Mouse (Mus musculus) kidney, postnatal 0 days (tissue): ENCODE measurements at regions not wholly inside any gene's neighbourhood (a gene's known extent, or its start where the extent isn't known, plus 50 kb on each side); places are given as distances from the start of the nearest gene placed in this dataset.

ENCODE experiments used
- ATAC-seq: fragments of 200-750 bp; cut with Nextera tagmentation; replicated peaks from 2 replicates; pipeline ENCODE4 v1.8.0; 2017; ENCODE audit warnings: low read depth, moderate number of reproducible peaks, moderate TSS enrichment, moderate library complexity; ENCODE audit not compliant: low FRiP score
- DNase-seq: peaks from one replicate; pipeline ENCODE4 v3.0.0-alpha.2; 2016; ENCODE audit warnings: low spot score
- H3K27ac ChIP-seq: fragments of 300-500 bp; sonication (generic); 2 replicates; pipeline ENCODE4 v1.5.1; 2014; ENCODE audit warnings: mild to moderate bottlenecking
- H3K27me3 ChIP-seq: fragments of 300-500 bp; sonication (generic); 2 replicates; pipeline ENCODE4 v1.6.1; 2014; ENCODE audit warnings: low read length, mixed read lengths; ENCODE audit not compliant: insufficient read depth
- H3K36me3 ChIP-seq: fragments of 300-500 bp; sonication (generic); 2 replicates; pipeline ENCODE4 v1.6.1; 2014; ENCODE audit warnings: low read length, mixed read lengths; ENCODE audit not compliant: insufficient read depth
- H3K4me1 ChIP-seq: fragments of 300-500 bp; sonication (generic); replicated peaks from 2 replicates; pipeline ENCODE4 v1.6.1; 2014; ENCODE audit warnings: antibody characterized with exemption, low read length, mixed read lengths; ENCODE audit not compliant: insufficient read depth
- H3K4me2 ChIP-seq: fragments of 300-500 bp; sonication (generic); 2 replicates; pipeline ENCODE4 v1.6.1; 2014; ENCODE audit warnings: mild to moderate bottlenecking, low read length, moderate library complexity, mixed read lengths
- H3K4me3 ChIP-seq: fragments of 300-500 bp; sonication (generic); replicated peaks from 2 replicates; pipeline ENCODE4 v1.5.1; 2014; ENCODE audit warnings: low read depth, low read length
- H3K9ac ChIP-seq: fragments of 300-500 bp; sonication (generic); 2 replicates; pipeline ENCODE4 v1.6.1; 2014; ENCODE audit warnings: low read depth, low read length
- H3K9me3 ChIP-seq: fragments of 300-500 bp; sonication (generic); replicated peaks from 2 replicates; pipeline ENCODE4 v1.6.1; 2016; ENCODE audit warnings: low read length, inconsistent platforms, mixed read lengths
- CTCF ChIP-seq: IDR thresholded peaks from 2 replicates; pipeline ENCODE4 v1.5.1; 2016; ENCODE audit warnings: antibody characterized with exemption, low read depth, mild to moderate bottlenecking, moderate library complexity
- WGBS: fragments of 180-500 bp; shearing (Covaris S2); extraction: QIAGEN DNeasy Blood & Tissue Kit; methylation state at CpG from one replicate; pipeline ENCODE4 v1.1.7; 2014; 5-methylcytosine and 5-hydroxymethylcytosine counted together

GRCm38 (mm10) chr16:51759228-51759647 lies 271.8 kb upstream of the Cblb start:
- peak; percentile 14 for DNase-seq
- H3K4me2 ChIP-seq: no peak overlapping the region

DNA sequence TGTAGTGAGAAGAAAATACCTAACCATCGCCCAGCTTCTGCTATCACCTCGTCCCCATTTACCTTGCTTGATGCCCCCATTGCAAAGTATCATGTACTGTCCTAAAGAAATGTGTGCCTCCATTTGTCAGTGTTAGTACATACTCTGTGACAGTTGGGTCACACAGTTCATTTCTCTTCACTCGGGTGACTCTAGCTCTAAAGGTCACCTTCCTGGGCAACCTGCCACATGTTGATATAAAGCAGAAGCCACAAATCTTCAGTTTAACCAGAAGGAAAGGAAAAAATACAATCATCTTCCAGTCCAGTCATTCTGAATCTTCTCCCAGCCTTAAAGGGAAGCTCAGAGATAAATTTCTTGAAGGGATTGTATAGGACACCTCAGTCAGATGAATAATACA lies 263.5 kb upstream of the Cblb start:
- H3K27me3 ChIP-seq: no peaks in the 10 kb centered on the region
- no peaks in the 10 kb centered on the region for H3K4me1 ChIP-seq
- H3K9me3 ChIP-seq: no peaks in the 10 kb centered on the region
- no peak overlapping the region for H3K4me3 ChIP-seq
- no peak for TF ChIP-seq CTCF
- DNase-seq (peak; percentile 12), ATAC-seq (no peak; the same call in 1 of the 2 replicates)
- H3K27ac ChIP-seq: no peak overlapping the region
- no peak overlapping the region for H3K4me2 ChIP-seq
- 32% methylated on average over 3 of the region's 3 CpGs for WGBS
- H3K36me3 ChIP-seq: no peaks in the 10 kb centered on the region
- H3K9ac ChIP-seq: no peak overlapping the region

More at GRCm38 (mm10) chr16:51759228-51759647, 271.8 kb upstream of the Cblb start:
- Histone ChIP-seq H3K36me3 (no peaks in the 10 kb centered on the region), H3K27me3 (no peaks in the 10 kb centered on the region), H3K9me3 (no peaks in the 10 kb centered on the region), H3K9ac (no peak overlapping the region), H3K27ac (no peak overlapping the region), H3K4me3 (no peak overlapping the region), H3K4me1 (no peaks in the 10 kb centered on the region)
- no peak for TF ChIP-seq CTCF
- WGBS: 48% methylated on average over 4 of the region's 4 CpGs
- no peak for ATAC-seq

DNA sequence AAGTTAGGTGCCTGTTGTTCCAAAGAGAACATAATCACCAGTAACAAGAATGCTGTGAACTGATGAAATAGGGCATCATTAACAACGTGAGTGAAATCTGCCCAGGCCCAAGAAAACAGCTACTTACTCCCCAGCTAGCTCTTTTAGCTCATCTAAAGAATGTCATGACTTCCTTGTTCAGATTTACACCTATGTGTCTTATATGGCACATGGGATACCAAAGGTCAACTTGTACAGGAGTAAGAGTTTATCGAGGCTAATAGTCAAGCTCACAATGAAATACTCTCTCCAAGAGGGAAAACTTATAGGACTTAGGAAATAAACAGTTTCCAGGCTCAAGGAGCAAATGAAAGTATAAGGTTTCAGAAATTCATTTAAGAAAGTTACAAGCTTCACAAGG lies 252.1 kb upstream of the Cblb start:
- no peaks in the 10 kb centered on the region for H3K9me3 ChIP-seq
- 50% methylated on average over 2 of the region's 2 CpGs for WGBS
- TF ChIP-seq CTCF: no peak
- no peaks in the 10 kb centered on the region for H3K4me1 ChIP-seq
- no peaks in the 10 kb centered on the region for H3K27me3 ChIP-seq
- DNase-seq (no peak), ATAC-seq (no peak)
- no peak overlapping the region for H3K4me2 ChIP-seq
- H3K27ac ChIP-seq: no peak overlapping the region
- H3K36me3 ChIP-seq: no peaks in the 10 kb centered on the region
- H3K9ac ChIP-seq: no peak overlapping the region
- H3K4me3 ChIP-seq: no peak overlapping the region

DNA sequence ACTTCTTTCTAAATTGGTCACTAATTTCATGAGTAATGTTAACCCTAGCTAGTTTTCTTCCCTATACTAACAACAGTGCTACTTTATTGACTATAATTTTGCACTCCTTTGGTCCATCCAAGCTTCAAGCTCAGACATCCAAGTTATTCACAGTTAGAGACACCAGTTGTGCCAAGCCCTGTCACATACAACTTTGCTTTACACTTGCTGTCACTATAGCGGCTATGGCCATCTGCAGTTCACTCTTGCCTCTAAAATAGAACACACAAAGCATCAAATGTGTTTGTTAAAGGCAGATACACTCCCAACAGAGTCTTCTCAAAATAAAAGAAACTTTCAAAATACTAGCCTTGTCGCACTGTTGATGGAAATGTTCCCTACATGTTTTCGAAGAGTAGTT lies 236.0 kb upstream of the Cblb start:
- no peak overlapping the region for H3K4me2 ChIP-seq
- DNase-seq: no peak
- no peaks in the 10 kb centered on the region for H3K27me3 ChIP-seq
- no peaks in the 10 kb centered on the region for H3K9me3 ChIP-seq
- no peak overlapping the region for H3K4me3 ChIP-seq
- TF ChIP-seq CTCF: no peak
- 91% methylated on average over 3 of the region's 3 CpGs for WGBS
- no peak for ATAC-seq
- H3K27ac ChIP-seq: no peak overlapping the region
- H3K9ac ChIP-seq: no peak overlapping the region
- H3K36me3 ChIP-seq: no peaks in the 10 kb centered on the region
- H3K4me1 ChIP-seq: no peaks in the 10 kb centered on the region

DNA sequence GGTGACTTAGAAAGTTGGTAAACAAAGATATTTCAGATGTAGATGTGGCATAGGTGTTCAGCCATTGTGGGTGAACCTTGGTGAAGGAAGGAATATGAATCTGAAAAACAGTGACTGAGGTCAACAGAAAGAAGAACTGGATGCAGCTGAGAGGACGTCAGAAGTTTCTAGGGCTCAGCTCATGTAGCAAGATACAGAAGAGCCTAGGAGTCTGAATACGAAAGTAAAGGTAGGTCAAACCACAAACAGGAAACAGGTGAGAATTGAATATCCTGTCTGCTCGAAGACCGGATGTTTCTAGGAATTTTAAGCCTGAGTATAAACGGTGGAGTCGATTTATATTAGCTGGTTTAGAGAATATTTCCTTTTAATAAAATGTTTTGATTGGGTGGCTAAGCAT lies 223.7 kb upstream of the Cblb start:
- H3K4me1 ChIP-seq: no peaks in the 10 kb centered on the region
- ATAC-seq (no peak), DNase-seq (no peak)
- H3K9me3 ChIP-seq: no peaks in the 10 kb centered on the region
- H3K27me3 ChIP-seq: no peaks in the 10 kb centered on the region
- H3K9ac ChIP-seq: no peak overlapping the region
- H3K4me2 ChIP-seq: no peak overlapping the region
- 77% methylated on average over 6 of the region's 6 CpGs for WGBS
- no peak overlapping the region for H3K27ac ChIP-seq
- no peak overlapping the region for H3K4me3 ChIP-seq
- TF ChIP-seq CTCF: no peak
- H3K36me3 ChIP-seq: no peaks in the 10 kb centered on the region

DNA sequence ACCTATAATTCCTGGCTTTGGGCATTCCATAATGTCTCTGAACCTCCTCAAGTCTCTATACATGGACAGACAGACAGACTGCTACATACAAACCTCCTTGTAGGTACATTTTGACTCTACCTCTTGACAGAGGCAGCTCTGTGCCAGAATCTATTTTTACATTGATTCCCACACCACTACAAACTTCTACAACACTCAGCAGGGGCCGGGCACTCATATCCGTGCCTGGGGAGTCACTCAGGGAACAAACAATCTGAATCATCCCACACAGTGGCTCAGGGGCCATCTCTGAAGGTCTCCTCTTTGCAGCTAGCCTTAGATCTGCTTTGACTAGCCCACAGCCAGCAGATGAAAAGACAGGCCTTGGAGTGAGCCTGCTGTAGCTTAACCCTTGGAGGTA lies 221.9 kb upstream of the Cblb start:
- no peak for DNase-seq
- no peak for TF ChIP-seq CTCF
- no peaks in the 10 kb centered on the region for H3K27me3 ChIP-seq

DNA sequence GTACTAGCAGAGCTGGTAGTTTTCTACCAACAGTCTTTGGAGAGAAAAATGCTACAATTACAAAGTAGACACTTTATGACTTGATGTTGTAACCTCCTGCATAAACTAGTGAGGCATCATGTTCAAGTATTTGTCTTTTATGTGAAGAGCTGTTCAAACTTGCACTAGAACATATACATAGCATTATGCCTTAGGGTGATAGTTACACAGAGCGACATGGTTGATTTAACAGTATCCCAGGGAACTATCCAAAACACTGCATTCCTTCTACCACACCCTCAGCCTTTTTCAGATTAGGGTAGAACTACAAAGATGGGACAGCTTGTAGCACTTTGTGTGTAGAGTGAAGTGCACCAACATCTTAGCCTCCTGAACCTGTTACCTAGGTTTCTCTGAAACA lies 220.0 kb upstream of the Cblb start:
- no peak overlapping the region for H3K9ac ChIP-seq
- H3K4me2 ChIP-seq: no peak overlapping the region
- H3K27ac ChIP-seq: no peak overlapping the region
- TF ChIP-seq CTCF: no peak
- ATAC-seq (no peak), DNase-seq (no peak)
- no peaks in the 10 kb centered on the region for H3K27me3 ChIP-seq
- H3K4me3 ChIP-seq: no peak overlapping the region
- H3K4me1 ChIP-seq: no peaks in the 10 kb centered on the region
- no peaks in the 10 kb centered on the region for H3K36me3 ChIP-seq
- H3K9me3 ChIP-seq: no peaks in the 10 kb centered on the region
- WGBS: 82% methylated on average over 1 of the region's 1 CpGs

More for the DNA sequence above, 221.9 kb upstream of the Cblb start:
- H3K9ac ChIP-seq: no peak overlapping the region
- 77% methylated on average over 2 of the region's 2 CpGs for WGBS
- no peaks in the 10 kb centered on the region for H3K9me3 ChIP-seq
- no peak overlapping the region for H3K4me2 ChIP-seq
- H3K4me1 ChIP-seq: no peaks in the 10 kb centered on the region
- H3K27ac ChIP-seq: no peak overlapping the region
- H3K36me3 ChIP-seq: no peaks in the 10 kb centered on the region
- ATAC-seq: no peak
- H3K4me3 ChIP-seq: no peak overlapping the region
